Mouse (Mus musculus) embryonic facial prominence, embryonic 12.5 days (tissue): ENCODE data around the gene Gdf3. TPM values are rescaled to one million over a fixed set of nuclear protein-coding genes. Genes with fewer than 3 reads are reported as not detected.

ENCODE experiments used
- ATAC-seq: fragments of 200-750 bp; cut with Nextera tagmentation; 2 replicates; pipeline ENCODE4 v1.8.0; 2017; ENCODE audit not compliant: insufficient number of reproducible peaks, insufficient read depth, low FRiP score, low TSS enrichment
- H3K27ac ChIP-seq: fragments of 300-500 bp; sonication (generic); 2 replicates; pipeline ENCODE4 v1.5.1; 2016; ENCODE audit warnings: mild to moderate bottlenecking
- H3K27me3 ChIP-seq: fragments of 300-500 bp; sonication (generic); 2 replicates; pipeline ENCODE4 v1.6.1; 2016; ENCODE audit warnings: mild to moderate bottlenecking, moderate library complexity
- H3K36me3 ChIP-seq: fragments of 300-500 bp; sonication (generic); 2 replicates; pipeline ENCODE4 v1.6.1; 2016; ENCODE audit warnings: mild to moderate bottlenecking
- H3K4me1 ChIP-seq: fragments of 300-500 bp; sonication (generic); 2 replicates; pipeline ENCODE4 v1.6.1; 2016
- H3K4me2 ChIP-seq: fragments of 300-500 bp; sonication (generic); replicated peaks from 2 replicates; pipeline ENCODE4 v1.6.1; 2016; ENCODE audit warnings: mild to moderate bottlenecking, moderate library complexity
- H3K4me3 ChIP-seq: fragments of 300-500 bp; sonication (generic); 2 replicates; pipeline ENCODE4 v1.5.1; 2016; ENCODE audit warnings: mild to moderate bottlenecking
- H3K9ac ChIP-seq: fragments of 300-500 bp; sonication (generic); 2 replicates; pipeline ENCODE4 v1.6.1; 2016; ENCODE audit warnings: mild to moderate bottlenecking, moderate library complexity
- H3K9me3 ChIP-seq: fragments of 300-500 bp; sonication (generic); 2 replicates; pipeline ENCODE4 v1.6.1; 2016; ENCODE audit warnings: mild to moderate bottlenecking, moderate library complexity
- WGBS: fragments of 180-500 bp; shearing (Covaris S2); methylation state at CpG from one replicate; pipeline ENCODE4 v1.1.7; 2016; 5-methylcytosine and 5-hydroxymethylcytosine counted together
- polyA plus RNA-seq: library from polyadenylated mRNA; unstranded; fragments of >200 nt; fragmentation: Nextera tagmentation; extraction: Ambion mirVana; gene quantifications from 2 replicates; pipeline ENCODE4 v1.2.1, GENCODE M21; 2016

Gdf3 gene
- polyA plus RNA-seq, 1 experiment from 2014 or later, result not detected

DNA sequence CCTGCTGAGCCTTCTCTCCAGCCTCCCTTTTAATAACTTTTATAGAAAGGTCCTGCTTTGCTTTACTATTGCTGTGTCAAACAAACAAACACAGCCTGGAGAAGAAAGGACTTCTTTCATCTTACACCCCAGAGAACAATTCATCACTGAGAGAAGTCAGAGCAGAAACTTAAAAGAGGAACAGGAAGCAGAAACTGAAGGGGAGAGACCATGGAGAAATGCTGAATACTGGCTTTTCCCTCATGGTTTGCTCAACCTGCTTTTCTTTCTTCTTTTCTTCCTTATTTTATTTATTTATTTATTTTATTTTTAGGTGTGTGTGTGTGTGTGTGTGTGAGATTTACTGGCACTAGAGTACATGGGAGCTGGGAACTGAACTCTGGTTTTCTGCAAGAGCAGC, 5.6 kb downstream of the Gdf3 start:
- Histone ChIP-seq H3K4me2 (no peak overlapping the region), H3K9ac (no peak overlapping the region), H3K4me3 (no peak overlapping the region), H3K4me1 (no peaks in the 10 kb centered on the region), H3K9me3 (no peaks in the 10 kb centered on the region), H3K27me3 (no peaks in the 10 kb centered on the region), H3K27ac (no peak overlapping the region), H3K36me3 (no peaks in the 10 kb centered on the region)
- ATAC-seq, result no peak

DNA sequence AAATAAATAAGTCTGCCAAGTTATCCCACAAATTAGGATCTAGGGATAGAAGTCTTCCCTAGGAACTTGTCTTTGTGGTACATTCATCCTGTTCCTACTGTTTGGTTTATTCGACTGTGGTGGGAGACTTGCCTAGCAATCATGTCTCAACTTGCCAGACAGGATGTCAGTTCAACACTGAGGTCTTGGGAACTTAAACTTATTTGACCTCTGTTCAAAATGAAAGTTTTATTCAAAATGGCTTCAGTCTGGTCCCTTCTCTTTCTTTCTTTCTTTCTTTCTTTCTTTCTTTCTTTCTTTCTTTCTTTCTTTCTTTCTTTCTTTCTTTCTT, 6.9 kb downstream of the Gdf3 start:
- no peaks in the 10 kb centered on the region for H3K27me3 ChIP-seq
- H3K27ac ChIP-seq, result no peak overlapping the region
- no peak overlapping the region for H3K4me3 ChIP-seq
- H3K9me3 ChIP-seq, result no peaks in the 10 kb centered on the region
- H3K4me2 ChIP-seq, result peak overlapping the region; percentile 53
- H3K36me3 ChIP-seq, result no peaks in the 10 kb centered on the region
- ATAC-seq, result no peak
- H3K4me1 ChIP-seq, result no peaks in the 10 kb centered on the region
- whole genome bisulfite sequencing, result 15% methylated on average over 1 of the region's 1 CpGs
- H3K9ac ChIP-seq, result no peak overlapping the region

DNA sequence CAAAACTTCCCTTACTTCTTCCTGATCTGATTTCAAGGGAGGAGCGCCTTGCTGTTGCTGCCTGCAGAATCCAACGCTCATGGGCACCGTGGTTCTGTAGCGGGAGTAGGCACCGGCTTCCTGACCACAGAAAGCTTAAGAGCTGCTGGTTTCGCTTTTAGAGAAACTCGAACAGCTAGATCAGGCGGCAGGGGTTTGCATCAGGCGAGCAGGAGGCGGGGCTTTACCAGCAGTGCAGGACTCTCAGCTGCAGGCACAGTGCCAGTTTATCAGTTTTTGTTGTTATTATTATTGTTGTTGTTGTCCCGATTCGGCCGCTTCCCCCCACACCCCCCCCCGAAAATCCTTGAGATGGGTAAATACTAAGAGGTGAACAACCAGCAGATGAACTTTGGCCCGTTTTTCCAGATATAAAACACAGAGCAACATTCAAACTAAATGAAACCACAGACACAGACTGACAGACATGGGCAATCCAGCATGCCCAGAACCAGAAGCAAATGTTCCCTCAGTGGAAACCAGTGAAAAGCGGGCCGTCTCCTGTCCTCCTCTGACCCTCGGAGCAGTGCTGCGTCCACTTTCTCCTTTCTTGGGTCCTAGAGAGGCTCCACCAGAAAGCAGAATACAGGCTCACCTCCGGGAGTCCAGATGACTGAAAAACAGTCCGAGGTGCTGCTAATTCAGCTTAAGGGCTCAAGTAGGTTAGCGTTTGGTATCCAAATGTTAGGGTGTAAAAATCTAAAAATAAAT, 7.5 kb downstream of the Gdf3 start, which contains the start of gene Apobec1:
Apobec1 (minus strand) TSS at position 203 of the 750 bp plus-strand sequence.
- H3K9ac ChIP-seq, result peak within 1 kb of the TSS; percentile 36
- H3K4me1 ChIP-seq, result no peaks in the 10 kb centered on the region
- ATAC-seq, result peak; percentile 39; the same call in 1 of the 2 replicates
- WGBS, result 5% methylated on average over 22 of the region's 22 CpGs
- H3K27me3 ChIP-seq, result no peaks in the 10 kb centered on the region
- no peaks in the 10 kb centered on the region for H3K9me3 ChIP-seq
- H3K4me3 ChIP-seq, result peak within 1 kb of the TSS; percentile 41
- H3K36me3 ChIP-seq, result no peaks in the 10 kb centered on the region
- H3K27ac ChIP-seq, result peak within 1 kb of the TSS; percentile 47; the same call in 1 of the 2 replicates
- peak within 1 kb of the TSS; percentile 53 for H3K4me2 ChIP-seq

DNA sequence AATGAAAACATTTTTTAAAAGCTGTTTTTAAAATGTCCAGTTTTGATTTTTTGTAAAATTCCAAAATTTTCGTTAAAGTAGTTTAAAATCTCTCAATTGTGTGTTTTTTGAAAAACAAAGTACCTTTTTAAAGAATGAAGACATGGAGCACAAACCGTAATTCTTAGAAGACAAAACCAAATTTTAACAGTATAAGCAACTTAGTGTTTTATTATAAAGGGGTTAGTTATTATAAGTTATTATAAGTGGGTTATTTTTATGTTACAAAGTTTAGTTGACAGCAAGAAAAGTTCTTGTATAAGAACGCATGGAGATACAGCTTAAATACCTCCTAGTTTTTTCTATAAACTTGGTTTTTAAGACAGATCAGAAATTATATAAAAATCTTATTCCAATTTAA, 8.3 kb downstream of the Gdf3 start:
- Histone ChIP-seq H3K4me2 (peak overlapping the region; percentile 53; the same call in 1 of the 2 replicates), H3K4me3 (no peak overlapping the region), H3K9me3 (no peaks in the 10 kb centered on the region), H3K4me1 (no peaks in the 10 kb centered on the region), H3K27ac (no peak overlapping the region), H3K27me3 (no peaks in the 10 kb centered on the region), H3K9ac (no peak overlapping the region), H3K36me3 (no peaks in the 10 kb centered on the region)
- WGBS, result 88% methylated on average over 3 of the region's 3 CpGs
- no peak for ATAC-seq

DNA sequence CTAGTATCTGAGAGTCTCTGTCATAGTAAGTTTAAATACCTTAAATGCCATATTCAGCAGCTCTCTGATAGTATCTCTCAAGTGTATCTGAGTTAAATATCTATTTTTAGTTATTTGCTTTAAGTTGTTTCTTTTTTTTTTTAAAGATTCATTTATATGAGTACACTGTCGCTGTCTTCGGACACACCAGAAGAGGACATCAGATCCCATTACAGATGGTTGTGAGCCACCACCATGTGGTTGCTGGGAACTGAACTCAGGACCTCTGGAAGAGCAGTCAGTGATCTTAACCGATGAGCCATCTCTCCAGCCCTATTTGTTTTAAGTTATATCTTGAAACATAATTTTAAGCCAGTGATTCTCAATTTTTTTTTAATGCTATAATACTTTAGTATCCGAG, 8.9 kb downstream of the Gdf3 start:
- Histone ChIP-seq H3K9me3 (no peaks in the 10 kb centered on the region), H3K27ac (no peak overlapping the region), H3K4me2 (no peak overlapping the region), H3K36me3 (no peaks in the 10 kb centered on the region), H3K27me3 (no peaks in the 10 kb centered on the region), H3K4me1 (no peaks in the 10 kb centered on the region), H3K9ac (no peak overlapping the region), H3K4me3 (no peak overlapping the region)
- WGBS, result 87% methylated on average over 4 of the region's 4 CpGs
- no peak for ATAC-seq

DNA sequence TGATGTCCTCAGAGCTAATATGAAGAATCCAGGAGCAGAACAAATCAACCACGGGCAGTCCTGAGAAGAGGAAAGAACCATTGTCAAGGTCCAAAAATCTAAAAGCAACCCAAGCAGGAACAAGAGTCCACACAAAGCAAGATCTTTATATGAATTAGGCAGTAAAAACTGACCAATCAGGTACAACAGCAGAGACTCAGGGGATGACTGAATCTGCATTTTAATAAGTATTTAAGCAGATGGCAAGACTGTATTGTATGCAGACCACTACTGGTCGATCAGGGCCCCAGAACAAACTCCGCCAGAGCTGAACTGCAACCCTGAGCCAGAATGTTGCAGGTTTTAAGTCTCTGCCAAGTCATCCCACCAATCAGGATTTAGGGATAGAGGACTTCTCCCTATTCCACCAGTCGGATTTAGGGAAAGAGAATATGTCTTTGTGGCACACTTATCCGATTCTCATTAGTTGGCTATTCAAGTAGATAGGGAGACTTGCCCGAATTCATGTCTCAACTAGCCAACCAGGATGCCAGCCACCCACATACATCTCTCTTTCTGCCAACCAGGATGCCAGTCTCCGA, 9.7 kb downstream of the Gdf3 start:
- no peak for ATAC-seq
- Histone ChIP-seq H3K4me1 (no peaks in the 10 kb centered on the region), H3K4me3 (no peak overlapping the region), H3K9ac (no peak overlapping the region), H3K27ac (no peak overlapping the region), H3K9me3 (no peaks in the 10 kb centered on the region), H3K4me2 (no peak overlapping the region), H3K27me3 (no peaks in the 10 kb centered on the region), H3K36me3 (no peaks in the 10 kb centered on the region)
- WGBS, result 81% methylated on average over 7 of the region's 7 CpGs

DNA sequence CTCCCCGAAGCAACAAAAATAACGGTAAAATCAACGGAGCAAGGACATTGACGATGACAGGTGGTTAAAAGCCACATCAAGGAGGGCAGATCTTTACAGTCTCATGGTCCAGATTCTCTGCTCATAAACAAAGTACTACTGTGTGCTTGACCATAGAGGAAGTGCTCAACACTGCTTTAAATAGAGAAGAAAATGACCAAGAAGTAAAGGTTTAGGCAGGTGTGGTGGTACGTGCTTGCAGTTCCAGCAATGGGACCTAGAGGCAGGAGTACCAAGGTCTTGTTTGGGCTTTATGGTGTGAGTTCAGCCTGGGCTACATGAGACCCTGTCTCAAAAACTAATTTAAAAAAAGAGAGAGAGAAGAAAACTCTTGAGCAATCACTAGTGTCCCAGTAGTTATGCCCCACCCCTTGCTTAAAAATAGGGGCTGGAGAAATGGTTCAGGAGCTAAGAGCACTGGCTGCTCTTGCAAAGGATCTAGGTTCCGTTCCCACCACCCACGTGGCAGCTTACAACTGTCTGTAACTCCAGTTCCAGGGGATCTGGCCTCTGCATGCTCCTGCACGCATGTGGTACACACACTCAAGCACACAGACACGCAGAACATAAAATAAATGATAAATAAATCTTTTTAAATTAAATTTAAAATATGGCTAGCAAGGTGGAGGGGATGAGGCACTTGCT, 10.7 kb downstream of the Gdf3 start:
- 92% methylated on average over 9 of the region's 9 CpGs for WGBS

DNA sequence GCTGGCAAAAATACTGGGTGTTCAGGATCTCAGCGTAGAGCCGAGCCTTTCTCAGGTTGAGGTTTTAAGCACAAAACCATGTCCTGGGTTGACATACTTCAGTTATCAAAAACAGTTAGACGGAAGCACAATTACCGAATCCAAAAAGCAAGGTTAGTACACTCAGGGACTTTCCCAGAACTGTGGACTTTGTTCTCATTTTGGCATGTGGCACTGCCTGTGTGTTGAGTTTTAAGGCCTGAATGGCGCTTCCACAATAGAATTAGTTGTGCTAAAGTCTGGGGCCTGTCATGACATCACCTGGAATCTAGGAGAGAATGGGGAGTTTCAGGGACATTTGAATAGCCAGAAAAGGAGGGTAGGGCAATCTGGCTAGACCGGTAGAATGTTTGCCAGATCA, 11.5 kb downstream of the Gdf3 start:
- no peaks in the 10 kb centered on the region for H3K9me3 ChIP-seq
- H3K9ac ChIP-seq, result no peak overlapping the region
- no peaks in the 10 kb centered on the region for H3K27me3 ChIP-seq
- no peak overlapping the region for H3K27ac ChIP-seq
- H3K4me2 ChIP-seq, result no peak overlapping the region
- H3K36me3 ChIP-seq, result no peaks in the 10 kb centered on the region
- H3K4me3 ChIP-seq, result no peak overlapping the region
- 87% methylated on average over 6 of the region's 6 CpGs for WGBS
- no peak for ATAC-seq
- no peaks in the 10 kb centered on the region for H3K4me1 ChIP-seq

More for the DNA sequence above, 10.7 kb downstream of the Gdf3 start:
- ATAC-seq, result no peak
- no peaks in the 10 kb centered on the region for H3K9me3 ChIP-seq
- H3K9ac ChIP-seq, result no peak overlapping the region
- H3K36me3 ChIP-seq, result no peaks in the 10 kb centered on the region
- H3K4me2 ChIP-seq, result no peak overlapping the region
- no peaks in the 10 kb centered on the region for H3K4me1 ChIP-seq
- no peak overlapping the region for H3K27ac ChIP-seq
- H3K4me3 ChIP-seq, result no peak overlapping the region
- H3K27me3 ChIP-seq, result no peaks in the 10 kb centered on the region

DNA sequence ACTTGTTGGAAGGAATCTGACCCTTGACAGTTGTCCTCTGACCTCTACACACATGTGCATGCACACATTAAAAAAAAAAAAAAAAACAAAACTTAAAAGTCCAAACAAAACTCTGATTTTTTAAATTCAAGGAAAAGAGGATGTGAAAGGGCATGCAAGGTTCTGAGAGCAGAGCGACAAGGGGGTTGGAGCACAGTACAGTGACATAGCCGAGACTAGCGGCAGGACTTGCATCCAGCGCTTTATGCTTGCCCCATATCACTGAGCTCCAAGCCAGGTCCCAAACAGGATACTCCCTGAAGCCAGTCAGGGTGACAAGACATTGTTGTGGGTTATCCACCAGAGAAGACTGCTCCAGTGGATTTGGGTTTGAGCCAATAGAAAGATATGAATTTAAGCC, 11.9 kb downstream of the Gdf3 start:
- 95% methylated on average over 4 of the region's 4 CpGs for WGBS
- no peak overlapping the region for H3K9ac ChIP-seq
- ATAC-seq, result no peak
- H3K4me3 ChIP-seq, result no peak overlapping the region
- no peak overlapping the region for H3K4me2 ChIP-seq
- no peaks in the 10 kb centered on the region for H3K27me3 ChIP-seq
- H3K4me1 ChIP-seq, result no peaks in the 10 kb centered on the region
- no peaks in the 10 kb centered on the region for H3K36me3 ChIP-seq
- H3K9me3 ChIP-seq, result no peaks in the 10 kb centered on the region
- no peak overlapping the region for H3K27ac ChIP-seq

DNA sequence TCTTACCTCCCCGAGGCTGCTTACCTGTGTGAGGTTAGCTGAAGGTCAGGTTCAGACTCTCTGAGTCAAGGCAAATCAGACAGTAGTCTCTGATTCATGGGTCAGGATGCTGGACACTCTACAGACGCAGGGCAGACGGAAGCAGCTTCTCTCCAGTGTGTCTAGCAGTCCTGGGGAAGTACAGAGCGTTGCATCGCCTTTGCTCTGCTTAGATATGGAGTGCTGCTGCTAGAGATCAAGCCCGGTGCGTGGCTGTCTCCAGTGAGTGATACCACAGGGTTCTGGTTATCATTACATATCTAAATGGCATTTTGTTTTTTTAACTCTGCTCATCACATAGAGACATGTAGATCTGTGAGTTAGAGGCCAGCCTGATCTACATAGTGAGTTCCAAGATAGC, 13.3 kb downstream of the Gdf3 start:
- H3K4me2 ChIP-seq, result no peak overlapping the region
- H3K27me3 ChIP-seq, result no peaks in the 10 kb centered on the region
- no peak overlapping the region for H3K4me3 ChIP-seq
- no peaks in the 10 kb centered on the region for H3K4me1 ChIP-seq
- H3K27ac ChIP-seq, result no peak overlapping the region
- H3K36me3 ChIP-seq, result no peaks in the 10 kb centered on the region
- H3K9ac ChIP-seq, result no peak overlapping the region
- H3K9me3 ChIP-seq, result no peaks in the 10 kb centered on the region
- WGBS, result 78% methylated on average over 7 of the region's 7 CpGs
- ATAC-seq, result no peak

DNA sequence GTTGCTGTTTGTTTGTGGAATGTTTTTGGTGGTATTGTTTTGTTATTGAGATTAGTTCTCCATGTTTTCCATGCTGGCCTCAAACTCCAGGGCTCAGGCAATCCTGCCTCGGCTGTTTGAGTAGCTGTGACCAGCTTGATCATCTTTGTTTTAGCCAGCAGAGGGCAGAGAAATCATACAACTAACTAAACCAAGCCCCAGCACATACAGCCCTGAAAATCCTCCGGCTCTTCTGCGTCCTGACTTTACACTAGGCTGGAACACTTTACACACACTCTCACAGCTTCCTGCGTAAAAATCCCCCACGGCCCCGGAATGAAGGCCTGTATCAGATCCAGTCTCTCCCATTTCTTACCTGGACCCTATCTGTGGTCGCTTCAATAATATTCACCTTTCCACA, 14.2 kb downstream of the Gdf3 start:
- no peak for ATAC-seq
- H3K4me3 ChIP-seq, result no peak overlapping the region
- no peaks in the 10 kb centered on the region for H3K27me3 ChIP-seq
- no peak overlapping the region for H3K27ac ChIP-seq
- 30% methylated on average over 7 of the region's 7 CpGs for WGBS
- no peak overlapping the region for H3K9ac ChIP-seq
- no peaks in the 10 kb centered on the region for H3K36me3 ChIP-seq
- H3K4me2 ChIP-seq, result no peak overlapping the region
- H3K4me1 ChIP-seq, result no peaks in the 10 kb centered on the region
- H3K9me3 ChIP-seq, result no peaks in the 10 kb centered on the region

DNA sequence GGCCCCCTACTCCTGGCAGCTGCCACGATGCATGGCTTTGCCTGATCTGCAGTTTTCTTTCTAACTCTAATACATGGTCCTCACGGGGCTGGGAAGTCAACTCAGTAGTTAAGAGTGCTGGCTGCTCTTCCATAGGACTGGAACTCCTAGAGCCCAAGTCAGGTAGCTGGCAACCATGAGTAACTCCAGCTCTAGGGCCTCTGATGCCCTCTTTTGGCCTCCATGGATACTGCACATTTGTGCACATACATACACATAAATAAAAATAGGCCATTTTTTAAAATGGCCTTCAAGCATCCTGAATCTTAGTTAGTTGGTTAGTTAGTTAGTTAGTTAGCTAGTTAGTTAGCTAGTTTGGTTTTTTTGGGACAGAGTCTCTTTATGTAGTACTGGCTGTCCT, 17.0 kb downstream of the Gdf3 start:
- Histone ChIP-seq H3K4me2 (no peak overlapping the region), H3K36me3 (no peaks in the 10 kb centered on the region)
- 85% methylated on average over 2 of the region's 2 CpGs for WGBS

More for the DNA sequence above, 17.0 kb downstream of the Gdf3 start:
- no peak for ATAC-seq
- Histone ChIP-seq H3K4me3 (no peak overlapping the region), H3K27ac (no peak overlapping the region), H3K9me3 (no peaks in the 10 kb centered on the region), H3K27me3 (no peaks in the 10 kb centered on the region), H3K4me1 (no peaks in the 10 kb centered on the region), H3K9ac (no peak overlapping the region)
